Mouse (Mus musculus): ENCODE measurements at regions not wholly inside any gene's neighbourhood (a gene's known extent, or its start where the extent isn't known, plus 50 kb on each side); places are given as distances from the start of the nearest gene placed in this dataset.
"Not testable (repeated sequence)": the region's sequence is repeated elsewhere in the genome, so short reads cannot be mapped to it uniquely, and the experiment has no call there.

GRCm38 (mm10) chr14:87289266-87289665, 127.2 kb upstream of the Tdrd3 start:
- TF ChIP-seq CTCF (IDR thresholded peaks at IDR 0.05; ENCODE audit: borderline replicate concordance, control insufficient read depth, extremely low read depth, insufficient read depth, low read length, poor library complexity); POLR2A (IDR thresholded peaks at IDR 0.05; ENCODE audit: control insufficient read depth, extremely low read depth, insufficient read depth, low read length, poor library complexity): not testable (repeated sequence)
